Mouse (Mus musculus) yolk sac, embryonic 10.5 days (tissue): ENCODE data around the gene Gmfb.
"Not testable (repeated sequence)": the region's sequence is repeated elsewhere in the genome, so short reads cannot be mapped to it uniquely, and the experiment has no call there.

ENCODE experiments used
- DNase-seq: peaks from one replicate; pipeline ENCODE4 v3.0.0-alpha.2; 2017; ENCODE audit warnings: low spot score

The Gmfb gene

DNA sequence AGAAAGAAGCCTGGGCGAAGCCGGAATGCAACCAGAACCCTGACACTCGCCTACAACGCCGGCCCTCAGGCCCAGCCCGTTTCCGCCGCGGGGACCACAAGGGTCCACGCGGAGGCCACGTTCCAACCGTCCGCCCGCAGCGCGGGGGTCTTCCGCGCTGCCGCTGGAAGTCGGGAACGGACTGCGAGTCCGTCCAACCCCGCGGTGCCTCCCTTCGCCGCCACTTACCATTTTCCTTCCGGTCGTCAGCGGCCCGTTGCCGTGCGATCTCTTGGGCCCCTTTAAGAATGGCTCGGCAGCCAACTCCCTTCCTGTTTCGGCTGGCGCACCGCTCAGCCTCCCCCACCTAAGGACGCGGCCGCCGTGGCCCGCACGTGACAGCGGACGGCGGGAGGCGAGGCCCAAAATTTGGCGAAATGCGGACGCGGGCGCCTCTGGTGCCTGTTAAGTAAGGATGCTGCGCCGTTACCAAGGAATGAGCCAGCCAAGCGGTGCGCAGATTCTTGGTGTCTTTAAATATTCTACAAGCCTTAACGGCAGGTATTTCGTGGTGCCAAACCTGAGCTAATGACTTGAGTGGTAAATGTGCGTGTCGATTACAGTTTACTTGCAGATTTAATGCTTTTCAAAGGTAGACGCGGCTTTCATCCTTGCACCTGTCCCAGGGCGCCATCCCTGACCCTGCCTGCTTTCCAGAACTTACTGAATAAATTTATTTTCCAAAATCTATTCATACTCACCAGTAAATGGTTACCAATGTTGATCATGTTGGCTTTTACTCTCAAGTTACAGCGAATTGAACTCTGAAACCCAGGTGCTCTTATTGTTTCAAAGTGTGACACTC, at the start of gene Gmfb:
Gene Gmfb, minus strand, starts transcription at position 370 of the 844 bp plus-strand sequence.
- DNase-seq: peak; percentile 91

DNA sequence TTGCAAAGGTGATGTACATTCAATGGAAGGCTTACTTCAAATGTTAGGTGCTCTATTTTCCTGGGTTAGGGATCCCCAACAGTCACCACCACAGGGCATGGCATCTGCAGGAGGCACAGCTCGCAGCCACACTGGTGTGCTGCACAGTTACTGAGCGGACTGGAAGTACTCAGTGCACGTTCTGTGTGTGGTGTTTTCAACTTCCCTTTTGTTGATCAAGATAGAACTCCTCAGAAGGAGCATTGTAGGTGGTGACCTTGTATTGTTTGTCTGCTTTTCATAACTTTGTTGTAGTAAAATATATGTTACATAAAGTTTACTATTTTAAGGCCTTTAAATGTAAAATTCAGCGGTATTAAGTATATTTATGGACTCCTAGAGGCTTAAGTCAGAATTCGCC, 40.9 kb upstream of the Gmfb start:
- no peak for DNase-seq

DNA sequence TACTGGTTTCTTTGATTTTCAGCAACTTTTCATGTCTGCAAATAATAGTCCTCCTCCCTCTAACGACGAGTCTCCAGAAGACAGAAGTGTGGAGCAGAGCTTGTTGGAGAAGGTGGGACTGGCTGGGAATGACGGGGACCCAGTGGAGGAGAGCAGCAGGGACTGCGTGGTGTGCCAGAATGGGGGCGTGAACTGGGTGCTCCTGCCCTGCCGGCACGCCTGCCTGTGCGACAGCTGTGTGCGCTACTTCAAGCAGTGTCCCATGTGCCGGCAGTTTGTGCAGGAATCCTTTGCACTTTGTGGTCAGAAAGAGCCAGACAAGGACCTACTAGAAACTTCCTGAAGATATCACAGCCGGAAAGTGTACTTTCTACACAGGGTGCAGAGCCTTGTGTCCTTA, 31.6 kb upstream of the Gmfb start:
- DNase-seq: no peak

DNA sequence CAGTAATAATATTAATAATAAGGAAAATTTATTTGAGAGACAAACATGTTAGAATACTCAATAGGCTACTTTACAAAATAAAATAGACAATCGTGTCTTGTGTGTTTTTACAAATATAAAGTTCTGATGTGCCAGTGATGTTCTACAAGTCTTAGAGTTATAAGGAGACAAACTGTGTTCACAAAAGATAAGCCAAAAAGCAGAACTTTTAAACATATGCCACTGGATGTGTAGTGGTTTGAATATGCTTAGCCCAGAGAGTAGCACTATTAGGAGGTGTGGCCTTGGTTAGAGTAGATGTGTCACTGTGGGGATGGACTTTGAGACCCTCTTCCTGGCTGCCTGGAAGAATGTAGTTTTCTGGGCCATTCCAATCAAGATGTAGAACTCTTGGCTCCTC, 27.7 kb upstream of the Gmfb start:
- DNase-seq: no peak

GRCm38 (mm10) chr14:46848736-46849135, 26.7 kb upstream of the Gmfb start:
- DNase-seq: no peak

GRCm38 (mm10) chr14:46848063-46848590, 26.1 kb upstream of the Gmfb start:
- no peak for DNase-seq

GRCm38 (mm10) chr14:46845706-46846105, 23.7 kb upstream of the Gmfb start:
- no peak for DNase-seq

GRCm38 (mm10) chr14:46839326-46839725, 17.3 kb upstream of the Gmfb start:
- DNase-seq: no peak

DNA sequence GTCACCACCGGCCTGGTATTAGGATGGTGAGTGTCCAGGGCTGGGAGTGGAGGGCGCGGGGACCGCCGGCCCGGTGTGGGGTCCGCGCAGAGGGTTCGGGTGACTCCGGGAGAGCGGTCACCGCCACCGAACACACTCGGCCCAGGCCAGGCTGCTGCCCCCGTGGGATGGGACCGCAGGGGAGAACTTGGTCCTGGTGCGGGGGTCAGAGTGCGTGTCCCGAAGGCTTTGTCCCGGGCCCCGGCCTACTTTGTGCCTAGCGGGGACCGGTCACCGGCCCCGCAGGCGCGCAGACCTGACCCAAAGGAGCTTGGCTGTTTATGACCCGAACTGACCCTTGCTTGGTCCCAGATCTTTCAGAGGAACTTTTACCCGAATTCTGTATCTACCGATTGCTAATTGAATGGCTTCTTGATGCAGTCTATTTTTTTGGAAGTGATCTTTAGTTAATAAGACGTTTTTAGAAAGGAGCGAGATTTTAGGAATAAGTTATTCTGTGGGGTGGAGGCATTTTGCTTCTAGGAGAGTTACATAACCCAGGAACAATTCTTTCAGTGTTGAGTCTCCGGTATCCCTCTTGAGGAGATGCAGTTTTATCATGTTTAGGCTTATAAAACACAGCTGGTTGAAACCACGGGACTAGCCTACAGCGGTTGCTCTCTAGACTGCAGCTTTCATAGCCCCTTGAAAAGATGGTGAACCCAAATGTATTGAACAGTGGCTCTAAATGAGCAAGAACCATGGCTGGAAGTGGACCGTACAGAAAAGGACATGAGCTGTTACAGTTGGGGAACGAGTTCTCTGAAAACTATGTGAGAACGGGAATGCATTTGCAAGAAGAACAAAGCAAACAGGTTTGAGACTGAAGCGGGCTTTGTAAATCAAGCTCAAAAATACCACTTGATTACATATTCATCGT, 10.6 kb upstream of the Gmfb start:
- DNase-seq: no peak

GRCm38 (mm10) chr14:46831837-46832333, 9.8 kb upstream of the Gmfb start, which contains the start of gene Cgrrf1:
Gene Cgrrf1 (plus strand): TSS chr14:46832125.
- DNase-seq: peak; percentile 96

- DNase-seq: peak; percentile 16
These were observed 9.3 kb upstream of the Gmfb start for GRCm38 (mm10) chr14:46831295-46831694.

DNA sequence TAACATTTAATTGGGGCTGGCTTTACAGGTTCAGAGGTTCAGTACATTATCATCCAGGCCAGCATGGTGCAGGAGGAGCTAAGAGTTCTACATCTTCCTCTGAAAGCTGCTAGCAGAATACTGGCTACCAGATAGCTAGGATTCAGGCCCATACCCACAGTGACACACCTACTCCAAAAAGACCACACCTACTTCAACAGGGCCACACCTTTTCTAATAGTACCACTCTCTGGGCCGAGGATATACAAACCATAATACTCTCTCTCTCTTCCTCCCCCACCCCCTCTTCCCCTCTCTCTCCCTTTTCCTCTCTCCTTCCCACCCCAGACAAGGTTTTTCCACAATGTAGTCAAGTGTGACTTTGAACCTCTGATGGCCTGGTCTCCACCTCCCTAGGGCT, 5.4 kb upstream of the Gmfb start:
- no peak for DNase-seq

DNA sequence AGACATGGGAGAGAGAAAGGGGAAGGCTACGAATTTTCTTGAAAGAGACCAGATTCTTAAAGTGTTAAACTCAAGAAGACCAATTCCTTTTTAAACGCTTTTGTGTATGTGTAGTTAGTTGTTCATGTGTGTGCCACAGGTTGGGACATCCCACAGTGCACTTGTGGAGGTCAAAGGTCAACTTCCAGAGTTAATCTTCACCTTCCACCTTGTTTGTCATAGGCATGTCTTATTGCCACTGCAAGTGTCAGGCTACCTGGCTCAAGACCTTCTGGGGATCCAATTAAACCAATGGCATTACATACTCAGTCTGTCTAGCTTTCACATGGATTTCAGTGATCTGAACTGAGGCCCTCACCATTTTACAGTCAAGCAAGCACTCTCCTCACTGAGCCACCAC, 2.0 kb upstream of the Gmfb start:
- peak; percentile 72 for DNase-seq

- peak; percentile 72 for DNase-seq
These were observed 670 bp downstream of the Gmfb start for GRCm38 (mm10) chr14:46821271-46821872.

GRCm38 (mm10) chr14:46819961-46820360, 2.1 kb downstream of the Gmfb start:
- DNase-seq: not testable (repeated sequence)

DNA sequence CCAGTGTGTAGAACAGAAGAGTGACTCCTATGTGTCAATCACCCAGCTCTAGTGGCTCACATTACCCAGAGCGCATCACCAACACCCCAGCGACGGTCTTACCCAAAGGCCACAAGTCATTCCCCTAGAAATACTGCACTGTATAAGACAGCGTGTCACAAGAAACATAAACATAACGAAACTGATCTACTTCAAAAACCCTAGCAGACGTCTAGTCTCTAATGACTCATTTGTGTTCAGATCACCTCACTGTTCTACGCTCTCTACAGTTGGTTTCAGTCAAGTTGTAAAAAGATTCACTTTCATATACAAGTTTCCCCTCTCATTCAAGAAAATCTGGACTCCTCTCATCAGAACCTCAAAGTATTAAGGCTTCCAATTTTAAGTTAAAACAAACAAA, 3.3 kb downstream of the Gmfb start:
- DNase-seq: no peak

GRCm38 (mm10) chr14:46816916-46817622, 5.0 kb downstream of the Gmfb start:
- DNase-seq: no peak

DNA sequence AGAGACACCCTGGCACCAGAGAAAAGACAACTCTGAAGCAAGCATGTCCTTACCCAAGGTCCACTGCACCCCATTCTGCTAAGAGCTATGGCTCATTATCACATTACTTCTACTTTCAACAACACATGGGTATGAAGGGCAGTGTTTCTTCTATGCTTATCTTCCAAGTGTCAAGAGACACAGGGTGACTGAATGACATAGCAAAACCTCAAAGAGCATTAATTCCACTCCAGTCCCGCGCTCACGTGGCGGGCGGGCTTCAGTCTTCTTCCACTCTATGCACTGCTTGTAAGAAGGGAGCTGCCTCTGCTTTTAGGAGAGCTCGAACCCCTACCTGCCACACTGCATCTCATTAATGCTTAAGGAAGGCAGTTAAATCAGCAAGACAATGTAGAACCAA, 6.4 kb downstream of the Gmfb start:
- no peak for DNase-seq

DNA sequence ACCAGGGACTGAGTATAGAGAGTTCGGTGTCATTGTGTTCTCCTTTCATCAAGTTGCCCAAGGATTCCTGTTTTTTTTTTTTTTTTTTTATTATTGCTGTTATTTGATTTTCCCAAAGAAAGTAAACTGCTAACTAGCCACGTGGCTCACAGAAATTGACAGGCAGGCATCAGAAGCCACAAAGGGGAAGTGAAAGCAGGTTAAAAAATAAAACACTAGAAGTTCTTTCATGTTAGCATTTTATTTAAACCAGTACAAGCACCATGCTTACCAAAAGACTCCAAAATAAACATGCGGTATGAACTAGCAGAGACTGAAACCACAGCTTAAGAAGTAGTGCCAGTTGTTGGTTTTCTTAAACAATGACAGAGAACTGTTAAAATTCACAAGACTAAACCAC, 14.1 kb downstream of the Gmfb start:
- no peak for DNase-seq

DNA sequence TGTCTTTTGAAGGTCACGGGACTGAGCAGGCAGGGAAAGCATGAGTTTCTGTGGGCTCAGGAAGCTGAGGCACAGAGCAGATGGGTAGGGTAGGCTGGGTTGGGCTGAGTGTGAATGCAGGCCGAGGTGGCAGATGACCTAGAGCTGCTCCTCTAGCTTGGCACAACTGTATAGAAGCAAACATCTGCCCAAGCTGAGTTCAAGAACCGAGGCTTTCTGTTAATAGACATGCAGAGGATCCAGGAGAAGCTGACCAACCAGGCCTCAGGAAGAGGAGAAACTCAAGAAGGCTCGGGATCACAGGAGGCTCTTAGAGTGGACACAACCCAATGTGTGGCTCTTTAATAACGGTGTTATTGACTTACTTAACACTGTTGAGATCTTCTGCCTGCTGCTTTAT, 15.9 kb downstream of the Gmfb start:
- DNase-seq: no peak

DNA sequence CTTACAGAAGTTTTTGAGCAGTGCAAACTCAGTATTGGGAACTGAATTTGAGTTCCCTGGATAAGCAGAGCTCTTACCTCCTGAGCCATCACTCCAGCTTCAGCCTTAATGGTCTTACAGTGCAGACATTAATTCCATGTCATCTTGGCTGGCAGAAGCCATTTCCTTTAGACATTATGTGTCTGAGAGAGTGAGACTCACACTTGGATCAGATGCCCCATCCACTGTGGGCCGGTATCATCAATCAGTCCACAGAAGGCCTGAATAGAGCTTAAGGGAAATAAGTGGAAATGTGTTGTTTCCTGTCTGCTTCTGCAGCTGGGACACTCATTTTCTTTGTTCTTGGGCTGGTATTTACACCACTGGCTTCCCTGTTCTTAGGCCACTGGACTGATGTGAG, 18.3 kb downstream of the Gmfb start:
- DNase-seq: no peak
